Mouse (Mus musculus) stomach, embryonic 15.5 days (tissue): ENCODE measurements around the gene Ceacam20. TPM values are rescaled to one million over a fixed set of nuclear protein-coding genes. Genes with fewer than 3 reads are reported as not detected.
"Not testable (repeated sequence)": the region's sequence is repeated elsewhere in the genome, so short reads cannot be mapped to it uniquely, and the experiment has no call there.

Source experiments
- ATAC-seq: fragments of 200-750 bp; cut with Nextera tagmentation; 2 replicates; pipeline ENCODE4 v1.8.0; 2017; ENCODE audit warnings: low read depth, moderate number of reproducible peaks, moderate TSS enrichment; ENCODE audit not compliant: insufficient read depth, low FRiP score
- H3K27ac ChIP-seq: fragments of 300-500 bp; sonication (generic); 2 replicates; pipeline ENCODE4 v1.5.1; 2015; ENCODE audit warnings: mild to moderate bottlenecking, inconsistent platforms
- H3K27me3 ChIP-seq: fragments of 300-500 bp; sonication (generic); replicated peaks from 2 replicates; pipeline ENCODE4 v1.6.1; 2015; ENCODE audit warnings: inconsistent platforms
- H3K36me3 ChIP-seq: fragments of 300-500 bp; sonication (generic); 2 replicates; pipeline ENCODE4 v1.6.1; 2015; ENCODE audit warnings: inconsistent platforms
- H3K4me1 ChIP-seq: fragments of 300-500 bp; sonication (generic); 2 replicates; pipeline ENCODE4 v1.6.1; 2015; ENCODE audit warnings: inconsistent platforms
- H3K4me2 ChIP-seq: fragments of 300-500 bp; sonication (generic); 2 replicates; pipeline ENCODE4 v1.6.1; 2015; ENCODE audit warnings: mild to moderate bottlenecking, inconsistent platforms
- H3K4me3 ChIP-seq: fragments of 300-500 bp; sonication (generic); replicated peaks from 2 replicates; pipeline ENCODE4 v1.5.1; 2015; ENCODE audit warnings: inconsistent platforms
- H3K9ac ChIP-seq: fragments of 300-500 bp; sonication (generic); 2 replicates; pipeline ENCODE4 v1.6.1; 2015; ENCODE audit warnings: inconsistent platforms
- H3K9me3 ChIP-seq: fragments of 300-500 bp; sonication (generic); 2 replicates; pipeline ENCODE4 v1.6.1; 2016; ENCODE audit warnings: inconsistent platforms
- WGBS: fragments of 180-500 bp; shearing (Covaris S2); methylation state at CpG from one replicate; pipeline ENCODE4 v1.1.7; 2015; 5-methylcytosine and 5-hydroxymethylcytosine counted together
- polyA plus RNA-seq: library from polyadenylated mRNA; unstranded; fragments of >200 nt; fragmentation: Nextera tagmentation; extraction: Ambion mirVana; gene quantifications from 2 replicates; pipeline ENCODE4 v1.2.1, GENCODE M21; 2015

Ceacam20 gene
- polyA plus RNA-seq: 0.14 and 0.15 TPM in 2 replicates

DNA sequence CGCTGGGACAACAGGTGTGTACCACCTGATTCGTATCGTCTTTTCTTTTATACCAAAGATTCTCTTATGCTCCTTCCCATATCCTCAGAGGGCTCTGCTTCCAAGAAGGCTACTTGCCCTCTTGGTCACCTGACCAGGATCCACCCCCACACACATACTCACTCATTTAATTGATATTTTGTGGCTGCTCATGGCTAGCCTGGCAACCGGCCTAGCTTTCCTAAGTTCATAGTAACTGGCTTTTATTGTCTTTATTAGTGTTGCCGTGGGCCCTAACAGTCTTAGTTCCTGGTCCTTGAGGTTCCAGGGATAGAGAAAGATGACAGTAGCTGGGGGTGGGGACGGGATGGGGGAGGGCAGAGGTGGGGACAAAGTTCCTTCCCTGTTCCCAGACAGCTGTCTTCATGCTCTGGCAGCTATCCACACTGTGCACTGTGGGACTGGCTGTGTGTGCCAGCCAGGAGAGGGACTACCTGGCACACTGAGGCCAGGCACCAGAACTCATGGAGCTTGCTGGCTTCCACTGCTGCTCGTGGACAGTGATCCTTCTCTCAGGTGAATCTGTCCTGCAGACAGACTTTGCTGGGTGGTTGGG is at the start of gene Ceacam20:
Gene Ceacam20, plus strand, starts transcription at position 428 of the 595 bp plus-strand sequence.
- no peaks in the 10 kb centered on the region for H3K27me3 ChIP-seq
- no peaks in the 10 kb centered on the region for H3K9me3 ChIP-seq
- no peaks in the 10 kb centered on the region for H3K4me1 ChIP-seq
- no peak within 1 kb of the TSS for H3K27ac ChIP-seq
- no peak within 1 kb of the TSS for H3K9ac ChIP-seq
- no peaks in the 10 kb centered on the region for H3K36me3 ChIP-seq
- no peak within 1 kb of the TSS for H3K4me3 ChIP-seq
- no peak for ATAC-seq
- no peak within 1 kb of the TSS for H3K4me2 ChIP-seq
- WGBS: 71% methylated on average over 7 of the region's 7 CpGs

DNA sequence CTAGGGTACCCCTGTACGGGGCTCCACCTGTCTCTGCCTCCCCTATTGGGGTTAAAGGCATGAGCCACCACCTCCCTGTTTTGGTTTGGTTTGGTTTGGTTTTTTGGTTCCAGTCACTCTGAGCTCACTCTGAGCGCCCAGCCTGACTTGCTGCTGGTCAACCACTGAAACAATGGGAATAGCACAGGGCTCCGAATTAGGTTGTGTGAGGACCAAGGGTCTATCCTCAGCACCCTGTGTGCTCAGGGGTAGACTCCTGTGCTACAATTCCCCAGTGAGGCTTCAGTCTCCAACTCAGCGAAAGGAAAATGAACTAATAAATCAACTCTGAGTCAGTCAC is 45.1 kb upstream of the Ceacam20 start:
- Histone ChIP-seq H3K4me3 (peak overlapping the region; percentile 82), H3K4me1 (peaks cover 7% of the 10 kb centered on the region; the same call in 1 of the 2 replicates), H3K9ac (no peak overlapping the region), H3K36me3 (peaks cover 11% of the 10 kb centered on the region), H3K27me3 (no peaks in the 10 kb centered on the region), H3K27ac (peak overlapping the region; percentile 88), H3K9me3 (no peaks in the 10 kb centered on the region), H3K4me2 (peak overlapping the region; percentile 74)
- no peak for ATAC-seq
- WGBS: 24% methylated on average over 4 of the region's 4 CpGs

DNA sequence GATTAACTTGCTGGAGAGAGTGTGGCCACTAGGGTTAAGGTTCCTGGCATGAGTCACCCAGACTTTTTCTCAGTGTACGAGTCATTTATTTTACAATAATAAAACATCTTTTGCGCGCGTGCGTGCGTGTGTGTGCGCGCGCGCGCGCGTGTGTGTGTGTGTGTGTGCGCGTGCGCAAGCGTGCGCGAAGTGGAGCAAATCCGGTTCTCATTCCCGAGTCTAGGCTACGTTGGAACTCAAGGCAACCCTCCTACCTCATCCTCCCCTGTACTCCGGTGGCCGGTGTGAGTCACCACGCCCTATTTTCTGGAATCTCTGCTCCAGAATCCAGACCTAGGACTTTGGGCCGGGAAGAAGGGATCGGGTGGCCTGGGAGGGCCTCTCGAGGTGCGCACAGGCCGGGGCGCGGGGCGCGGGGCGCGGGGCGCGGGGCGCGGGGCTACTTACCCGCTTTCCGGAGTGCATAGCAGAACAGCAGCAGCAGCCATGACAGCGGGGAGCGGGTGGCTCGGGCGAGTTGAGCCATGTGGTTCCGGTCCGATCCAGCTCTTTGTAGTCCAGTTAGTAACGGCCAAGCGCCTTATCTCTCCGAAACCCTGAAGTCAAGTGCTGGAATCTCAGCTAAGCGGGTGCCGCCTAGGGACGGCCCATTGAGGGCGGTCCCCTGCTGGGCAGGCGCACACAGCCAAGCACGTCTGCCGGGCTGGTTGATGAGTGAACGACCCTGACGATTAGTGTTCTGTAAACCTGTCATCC is 44.5 kb upstream of the Ceacam20 start, which contains the start of gene Pvr:
Gene Pvr, minus strand, starts transcription at position 655 of the 756 bp plus-strand sequence.
- Histone ChIP-seq H3K4me1 (peaks cover 7% of the 10 kb centered on the region; the same call in 1 of the 2 replicates), H3K36me3 (peaks cover 10% of the 10 kb centered on the region), H3K9ac (peak within 1 kb of the TSS; percentile 76), H3K4me3 (peak within 1 kb of the TSS; percentile 82), H3K27ac (peak within 1 kb of the TSS; percentile 88), H3K27me3 (no peaks in the 10 kb centered on the region), H3K9me3 (no peaks in the 10 kb centered on the region), H3K4me2 (peak within 1 kb of the TSS; percentile 74)
- ATAC-seq: peak; percentile 86
- WGBS: 1% methylated on average over 60 of the region's 60 CpGs

DNA sequence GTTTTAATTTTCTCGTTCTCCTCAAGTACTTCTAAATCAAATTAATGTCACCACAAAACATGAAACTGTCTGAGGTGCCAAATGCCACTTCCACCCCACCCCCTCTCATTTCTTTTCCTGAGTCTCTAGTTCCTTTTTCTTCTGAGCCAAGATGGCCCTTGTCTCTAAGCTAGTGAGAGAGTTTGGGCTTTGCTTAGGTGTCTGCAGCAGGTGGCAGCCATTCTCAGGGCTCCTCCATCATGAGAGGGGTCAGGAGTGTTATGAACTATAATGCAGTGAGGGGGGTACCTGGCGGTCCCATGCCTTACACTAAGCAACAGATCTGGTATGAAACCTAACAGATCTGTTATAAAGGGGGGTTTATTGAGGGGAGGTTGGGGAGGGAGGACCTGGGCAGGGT is 41.9 kb upstream of the Ceacam20 start:
- Histone ChIP-seq H3K4me3 (no peak overlapping the region), H3K9ac (no peak overlapping the region), H3K27ac (no peak overlapping the region), H3K9me3 (no peaks in the 10 kb centered on the region), H3K4me2 (no peak overlapping the region), H3K4me1 (peaks cover 7% of the 10 kb centered on the region; the same call in 1 of the 2 replicates), H3K27me3 (no peaks in the 10 kb centered on the region), H3K36me3 (no peaks in the 10 kb centered on the region)
- WGBS: 42% methylated on average over 2 of the region's 2 CpGs
- ATAC-seq: no peak

DNA sequence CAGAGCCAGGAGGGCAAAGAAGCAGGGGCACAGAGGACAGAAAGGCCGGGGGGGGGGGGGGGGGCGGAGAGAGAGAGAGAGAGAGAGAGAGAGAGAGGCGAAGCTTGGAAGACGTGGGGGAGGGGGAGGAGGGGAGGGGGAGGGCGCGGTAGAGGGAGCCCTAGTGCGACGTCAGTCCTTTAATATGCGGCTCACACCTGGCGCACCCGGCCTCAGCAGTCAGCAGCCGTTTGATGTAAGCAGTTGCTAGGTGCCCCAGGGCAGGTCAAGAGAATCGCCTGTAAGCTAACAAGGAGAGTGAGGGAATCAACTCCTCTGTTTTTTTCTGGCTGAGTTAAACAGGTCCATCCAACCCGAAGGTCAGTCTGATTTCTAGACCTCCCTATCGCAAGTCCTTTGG is 41.4 kb upstream of the Ceacam20 start:
- Histone ChIP-seq H3K4me2 (no peak overlapping the region), H3K36me3 (no peaks in the 10 kb centered on the region), H3K27me3 (no peaks in the 10 kb centered on the region), H3K9ac (no peak overlapping the region), H3K9me3 (no peaks in the 10 kb centered on the region), H3K4me1 (peaks cover 7% of the 10 kb centered on the region; the same call in 1 of the 2 replicates), H3K27ac (no peak overlapping the region), H3K4me3 (no peak overlapping the region)
- no peak for ATAC-seq
- WGBS: 7% methylated on average over 10 of the region's 15 CpGs

DNA sequence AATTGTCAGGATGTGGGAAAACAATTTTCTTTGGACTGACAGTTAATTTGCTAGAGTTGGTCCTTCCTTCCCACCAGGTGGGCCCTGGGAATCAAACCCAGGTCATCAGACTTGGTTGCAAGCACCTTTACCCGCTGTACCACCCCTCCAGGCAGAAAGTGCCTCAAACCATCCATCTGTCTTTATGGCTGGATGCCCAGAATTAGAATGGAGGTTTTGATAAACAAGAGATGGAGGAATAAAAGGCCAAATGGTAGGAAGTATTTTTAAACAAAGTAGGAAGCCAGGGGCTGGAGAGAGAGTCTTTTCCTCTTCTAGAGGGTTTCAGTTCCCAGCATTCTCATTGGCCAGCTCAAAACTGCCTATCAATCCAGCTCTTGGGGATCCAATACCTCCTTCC is 39.8 kb upstream of the Ceacam20 start:
- Histone ChIP-seq H3K36me3 (no peaks in the 10 kb centered on the region), H3K4me2 (no peak overlapping the region), H3K27ac (no peak overlapping the region), H3K4me1 (no peaks in the 10 kb centered on the region), H3K4me3 (no peak overlapping the region), H3K9ac (no peak overlapping the region), H3K27me3 (no peaks in the 10 kb centered on the region), H3K9me3 (no peaks in the 10 kb centered on the region)
- WGBS: 55% methylated on average over 1 of the region's 1 CpGs
- ATAC-seq: no peak

DNA sequence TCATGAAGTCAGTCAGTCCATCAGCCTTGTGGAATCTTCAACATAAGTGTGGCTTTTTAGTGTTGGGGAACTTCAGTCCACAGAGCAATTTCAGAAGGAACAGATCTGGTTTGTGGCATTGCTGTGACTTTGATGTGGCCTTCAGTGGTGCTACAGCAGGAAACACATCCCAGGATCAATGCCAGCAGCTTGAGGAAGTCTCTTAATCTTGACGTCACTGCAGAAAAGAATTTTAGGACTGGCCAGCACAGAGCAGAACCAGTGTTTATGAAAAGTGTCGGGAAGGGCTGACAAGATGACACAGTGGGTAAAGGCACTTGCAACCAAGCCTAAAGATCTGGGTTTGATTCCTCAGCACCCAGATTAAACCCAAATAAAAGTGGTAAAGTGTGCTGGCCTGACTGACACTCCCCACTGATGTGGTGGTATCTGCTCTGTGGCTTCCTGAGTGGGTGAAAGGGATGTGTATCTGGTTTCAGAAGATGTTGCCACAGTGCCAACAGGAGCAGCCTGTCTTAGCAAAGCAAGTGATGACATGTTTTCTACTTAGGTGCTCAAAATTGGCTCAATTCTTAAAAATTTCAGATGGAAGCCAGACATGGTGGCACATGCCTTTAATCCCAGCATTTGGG is 38.2 kb upstream of the Ceacam20 start:
- WGBS: 34% methylated on average over 2 of the region's 2 CpGs

DNA sequence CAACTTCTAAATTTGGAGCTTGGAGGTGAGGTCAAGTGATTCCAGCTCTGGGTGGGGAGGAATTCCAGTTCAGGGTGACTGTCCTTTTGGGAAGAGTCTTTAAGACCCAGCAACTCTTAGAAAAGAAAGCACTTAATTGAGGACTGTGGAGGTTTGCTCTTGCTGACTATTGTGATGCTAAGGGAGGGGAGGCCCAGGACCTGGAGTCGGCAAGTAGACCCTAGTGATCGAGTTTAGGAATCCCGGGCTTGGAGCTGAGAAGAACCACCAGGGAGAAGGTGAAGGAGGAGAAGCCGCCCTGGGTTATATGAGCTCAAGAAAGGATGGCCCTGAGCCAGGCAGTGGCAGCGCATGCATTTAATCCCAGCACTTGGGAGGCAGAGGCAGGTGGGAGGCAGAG is 36.7 kb upstream of the Ceacam20 start:
- no peak overlapping the region for H3K27ac ChIP-seq
- no peak overlapping the region for H3K9ac ChIP-seq
- WGBS: 71% methylated on average over 5 of the region's 5 CpGs
- H3K4me2 ChIP-seq: no peak overlapping the region
- no peaks in the 10 kb centered on the region for H3K36me3 ChIP-seq
- no peak overlapping the region for H3K4me3 ChIP-seq
- no peak for ATAC-seq
- peaks cover 9% of the 10 kb centered on the region; the same call in 1 of the 2 replicates for H3K4me1 ChIP-seq
- no peaks in the 10 kb centered on the region for H3K9me3 ChIP-seq
- H3K27me3 ChIP-seq: no peaks in the 10 kb centered on the region

More for the DNA sequence above, 38.2 kb upstream of the Ceacam20 start:
- Histone ChIP-seq H3K9me3 (no peaks in the 10 kb centered on the region), H3K4me2 (no peak overlapping the region), H3K36me3 (no peaks in the 10 kb centered on the region), H3K27ac (no peak overlapping the region), H3K4me1 (no peaks in the 10 kb centered on the region), H3K4me3 (no peak overlapping the region), H3K9ac (no peak overlapping the region), H3K27me3 (no peaks in the 10 kb centered on the region)
- ATAC-seq: no peak

DNA sequence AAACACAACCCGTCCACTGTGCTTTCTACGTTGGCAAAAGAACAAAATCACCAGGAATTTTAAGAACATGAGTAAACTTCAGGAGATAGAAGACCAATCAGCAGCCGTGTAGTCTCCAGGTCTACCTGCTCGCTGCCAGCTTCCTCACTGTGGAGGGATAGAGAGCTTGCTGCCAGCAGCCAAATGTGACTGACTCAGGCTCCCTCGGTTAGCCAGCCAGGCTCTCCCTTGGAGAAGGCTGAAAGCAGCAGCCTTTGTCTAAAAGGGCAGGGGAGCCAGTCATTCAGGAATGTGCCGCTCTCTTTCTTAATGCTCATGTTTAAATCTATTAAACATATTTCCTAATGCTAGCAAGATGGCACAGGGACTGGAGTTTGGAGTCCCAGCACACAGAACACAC is 34.7 kb upstream of the Ceacam20 start:
- not testable (repeated sequence) for ATAC-seq, H3K4me3 ChIP-seq

DNA sequence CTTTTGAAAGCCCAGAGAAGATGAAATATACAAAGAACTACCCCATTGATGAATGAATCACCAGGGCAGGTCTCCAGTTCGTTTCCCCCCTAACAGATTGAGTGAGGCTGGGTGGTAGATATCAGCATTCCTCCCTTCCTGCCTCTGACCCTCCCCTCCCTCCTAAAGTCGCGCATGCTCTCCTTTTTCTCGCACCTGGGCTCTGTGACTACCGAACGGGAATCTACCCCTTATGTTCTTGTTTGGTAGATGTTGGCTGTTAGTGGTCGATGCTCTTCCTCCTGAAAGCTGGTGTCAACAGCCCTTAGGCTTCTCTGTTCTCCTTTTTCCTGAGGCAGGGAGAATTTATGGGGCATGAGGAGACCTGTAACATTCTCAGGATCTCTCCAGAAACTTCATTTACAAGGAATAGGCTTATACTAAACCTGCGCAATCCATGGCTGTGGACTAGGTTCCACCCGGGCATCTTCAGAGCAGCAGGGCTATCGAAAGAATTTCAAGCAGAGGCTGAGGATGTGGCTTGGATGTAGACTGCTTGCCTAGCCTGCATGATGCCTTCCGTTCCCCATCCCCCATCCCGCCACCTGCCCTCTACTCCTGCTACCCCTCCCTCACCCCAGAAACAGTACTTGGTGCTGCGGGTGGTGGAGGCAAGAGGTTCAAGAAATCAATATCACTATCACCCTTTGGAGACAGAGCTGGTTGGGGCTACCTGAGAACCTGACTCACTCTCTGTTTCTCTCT is 32.9 kb upstream of the Ceacam20 start:
- ATAC-seq: no peak
- no peak overlapping the region for H3K4me3 ChIP-seq
- no peak overlapping the region for H3K27ac ChIP-seq
- no peaks in the 10 kb centered on the region for H3K36me3 ChIP-seq
- no peak overlapping the region for H3K9ac ChIP-seq
- no peak overlapping the region for H3K4me2 ChIP-seq
- H3K9me3 ChIP-seq: no peaks in the 10 kb centered on the region
- H3K27me3 ChIP-seq: no peaks in the 10 kb centered on the region
- 18% methylated on average over 13 of the region's 13 CpGs for WGBS
- peaks cover 10% of the 10 kb centered on the region; the same call in 1 of the 2 replicates for H3K4me1 ChIP-seq

More for the DNA sequence above, 34.7 kb upstream of the Ceacam20 start:
- H3K4me1 ChIP-seq, H3K27me3 ChIP-seq, H3K9me3 ChIP-seq, H3K36me3 ChIP-seq, H3K27ac ChIP-seq, H3K4me2 ChIP-seq, H3K9ac ChIP-seq: not testable (repeated sequence)
- 69% methylated on average over 6 of the region's 6 CpGs for WGBS

DNA sequence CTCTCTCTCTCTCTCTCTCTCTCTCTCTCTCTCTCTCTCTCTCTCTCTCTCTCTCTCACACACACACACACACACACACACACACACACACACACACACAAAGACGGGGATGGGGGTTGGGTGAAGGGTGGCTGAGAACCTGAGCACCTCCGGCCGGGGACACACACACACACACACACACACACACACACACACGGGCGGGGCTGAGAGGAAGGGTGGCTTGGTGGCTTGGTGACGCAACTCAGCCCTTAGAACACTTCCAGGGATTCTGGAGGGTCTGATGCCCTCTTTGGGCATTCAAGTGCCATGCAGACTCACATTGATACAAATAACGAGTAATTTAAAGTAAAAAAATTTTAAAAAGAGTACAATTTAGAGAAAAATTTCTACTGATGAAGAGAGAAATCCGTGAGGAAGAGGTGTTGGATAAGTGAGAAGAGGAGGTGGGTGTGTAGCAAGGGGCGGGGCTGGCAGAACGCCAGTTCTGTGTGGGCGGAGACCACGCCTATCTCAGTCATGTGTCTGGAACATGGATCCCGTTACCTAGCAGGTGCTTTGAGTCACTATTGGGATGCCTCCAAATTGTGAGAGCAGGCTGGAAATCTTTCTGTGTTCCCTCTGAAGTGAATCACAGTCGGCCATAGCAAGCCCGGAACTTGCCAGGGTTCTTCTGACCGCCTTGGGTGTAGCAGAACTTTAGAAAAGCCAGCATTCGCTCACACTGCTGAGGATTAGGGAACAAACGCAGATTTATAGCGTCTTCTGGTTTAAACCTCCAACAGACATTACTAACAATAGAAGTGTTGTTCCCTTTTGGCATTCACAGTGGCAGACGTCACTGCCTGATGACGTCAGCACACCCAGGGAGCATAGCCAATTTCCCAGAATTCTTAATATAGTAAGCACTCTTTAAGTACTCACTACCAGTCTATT is 32.1 kb upstream of the Ceacam20 start:
- Histone ChIP-seq H3K27ac (peak overlapping the region; percentile 51; the same call in 1 of the 2 replicates), H3K4me1 (peaks cover 10% of the 10 kb centered on the region), H3K27me3 (no peaks in the 10 kb centered on the region), H3K9ac (no peak overlapping the region), H3K4me3 (peak overlapping the region; percentile 20; the same call in 1 of the 2 replicates), H3K36me3 (no peaks in the 10 kb centered on the region), H3K9me3 (no peaks in the 10 kb centered on the region), H3K4me2 (peak overlapping the region; percentile 42)
- 11% methylated on average over 20 of the region's 21 CpGs for WGBS
- peak; percentile 75; the same call in 1 of the 2 replicates for ATAC-seq
